Mouse (Mus musculus) neural tube, embryonic 13.5 days (tissue): Measurements from ENCODE around the gene Pycard. TPM values are rescaled to one million over a fixed set of nuclear protein-coding genes. Genes with fewer than 3 reads are reported as not detected.
A peak's percentile ranks its signal among the peaks of the same experiment; 100 is the strongest.

ENCODE experiments used
- ATAC-seq: fragments of 200-750 bp; cut with Nextera tagmentation; 2 replicates; pipeline ENCODE4 v1.8.0; 2017; ENCODE audit warnings: low read depth, mild to moderate bottlenecking, moderate TSS enrichment, moderate library complexity
- H3K27ac ChIP-seq: fragments of 300-500 bp; sonication (generic); replicated peaks from 2 replicates; pipeline ENCODE4 v1.5.1; 2015; ENCODE audit warnings: moderate library complexity, mild to moderate bottlenecking, inconsistent platforms
- H3K27me3 ChIP-seq: fragments of 300-500 bp; sonication (generic); 2 replicates; pipeline ENCODE4 v1.6.1; 2015; ENCODE audit warnings: mild to moderate bottlenecking, inconsistent platforms
- H3K36me3 ChIP-seq: fragments of 300-500 bp; sonication (generic); 2 replicates; pipeline ENCODE4 v1.6.1; 2015; ENCODE audit warnings: mild to moderate bottlenecking, inconsistent platforms
- H3K4me1 ChIP-seq: fragments of 300-500 bp; sonication (generic); replicated peaks from 2 replicates; pipeline ENCODE4 v1.6.1; 2015; ENCODE audit warnings: inconsistent platforms
- H3K4me2 ChIP-seq: fragments of 300-500 bp; sonication (generic); 2 replicates; pipeline ENCODE4 v1.6.1; 2015; ENCODE audit warnings: inconsistent platforms, mild to moderate bottlenecking, moderate library complexity
- H3K4me3 ChIP-seq: fragments of 300-500 bp; sonication (generic); 2 replicates; pipeline ENCODE4 v1.5.1; 2015; ENCODE audit warnings: mild to moderate bottlenecking, inconsistent platforms
- H3K9ac ChIP-seq: fragments of 300-500 bp; sonication (generic); 2 replicates; pipeline ENCODE4 v1.6.1; 2015; ENCODE audit warnings: moderate library complexity, mild to moderate bottlenecking, inconsistent platforms
- H3K9me3 ChIP-seq: fragments of 300-500 bp; sonication (generic); 2 replicates; pipeline ENCODE4 v1.6.1; 2016; ENCODE audit warnings: inconsistent platforms
- WGBS: fragments of 180-500 bp; shearing (Covaris S2); methylation state at CpG from one replicate; pipeline ENCODE4 v1.1.7; 2015; 5-methylcytosine and 5-hydroxymethylcytosine counted together
- polyA plus RNA-seq: library from polyadenylated mRNA; unstranded; fragments of >200 nt; fragmentation: Nextera tagmentation; extraction: Ambion mirVana; gene quantifications from 2 replicates; pipeline ENCODE4 v1.2.1, GENCODE M21; 2015

Gene Pycard
- polyA plus RNA-seq, 1 experiment from 2014 or later: 7.0 TPM

- H3K36me3 ChIP-seq: no peaks in the 10 kb centered on the region
- H3K4me1 ChIP-seq: peaks cover 7% of the 10 kb centered on the region; the same call in 1 of the 2 replicates
- no peak for ATAC-seq
- no peak overlapping the region for H3K4me3 ChIP-seq
- no peak overlapping the region for H3K27ac ChIP-seq
- WGBS: 76% methylated on average over 1 of the region's 1 CpGs
- no peaks in the 10 kb centered on the region for H3K9me3 ChIP-seq
- peaks cover 12% of the 10 kb centered on the region for H3K27me3 ChIP-seq
- H3K4me2 ChIP-seq: no peak overlapping the region
- no peak overlapping the region for H3K9ac ChIP-seq
Observed at GRCm38 (mm10) chr7:128000068-128000950, 6.6 kb upstream of the Pycard start.

GRCm38 (mm10) chr7:127999436-127999835 is 5.8 kb upstream of the Pycard start:
- Histone ChIP-seq H3K4me2 (no peak overlapping the region), H3K27ac (no peak overlapping the region), H3K4me3 (no peak overlapping the region), H3K27me3 (peaks cover 5% of the 10 kb centered on the region; the same call in 1 of the 2 replicates), H3K9me3 (no peaks in the 10 kb centered on the region), H3K4me1 (peaks cover 2% of the 10 kb centered on the region; the same call in 1 of the 2 replicates), H3K36me3 (no peaks in the 10 kb centered on the region), H3K9ac (no peak overlapping the region)
- 92% methylated on average over 1 of the region's 1 CpGs for WGBS
- no peak for ATAC-seq

- Histone ChIP-seq H3K4me2 (peak overlapping the region; percentile 48), H3K9me3 (no peaks in the 10 kb centered on the region), H3K27ac (no peak overlapping the region), H3K4me1 (no peaks in the 10 kb centered on the region), H3K36me3 (peaks cover 39% of the 10 kb centered on the region), H3K9ac (peak overlapping the region; percentile 43; the same call in 1 of the 2 replicates), H3K4me3 (0 out of 2 replicates have a peak overlapping the region, but pooled peaks have one; percentile 20), H3K27me3 (no peaks in the 10 kb centered on the region)
- 53% methylated on average over 5 of the region's 5 CpGs for WGBS
- ATAC-seq: 0 out of 2 replicates have a peak, but pooled peaks have one; percentile 30
Observed at GRCm38 (mm10) chr7:127992488-127993340, 953 bp downstream of the Pycard start.

- no peaks in the 10 kb centered on the region for H3K27me3 ChIP-seq
- no peak overlapping the region for H3K27ac ChIP-seq
- 53% methylated on average over 6 of the region's 6 CpGs for WGBS
- H3K4me3 ChIP-seq: no peak overlapping the region
- no peaks in the 10 kb centered on the region for H3K4me1 ChIP-seq
- peak; percentile 64 for ATAC-seq
- no peak overlapping the region for H3K4me2 ChIP-seq
- no peaks in the 10 kb centered on the region for H3K9me3 ChIP-seq
- peaks cover 47% of the 10 kb centered on the region for H3K36me3 ChIP-seq
- H3K9ac ChIP-seq: no peak overlapping the region
Observed at GRCm38 (mm10) chr7:127991643-127992487, 1.8 kb downstream of the Pycard start.

GRCm38 (mm10) chr7:127988904-127989303 is 4.8 kb downstream of the Pycard start:
- no peak overlapping the region for H3K27ac ChIP-seq
- H3K9ac ChIP-seq: no peak overlapping the region
- peaks cover 77% of the 10 kb centered on the region for H3K36me3 ChIP-seq
- H3K4me2 ChIP-seq: no peak overlapping the region
- no peak for ATAC-seq
- 100% methylated on average over 1 of the region's 1 CpGs for WGBS
- no peaks in the 10 kb centered on the region for H3K9me3 ChIP-seq
- H3K4me1 ChIP-seq: no peaks in the 10 kb centered on the region
- no peaks in the 10 kb centered on the region for H3K27me3 ChIP-seq
- no peak overlapping the region for H3K4me3 ChIP-seq

GRCm38 (mm10) chr7:127980606-127981005 is 13.1 kb downstream of the Pycard start:
- H3K27me3 ChIP-seq: no peaks in the 10 kb centered on the region
- H3K36me3 ChIP-seq: peaks cover 98% of the 10 kb centered on the region
- no peak for ATAC-seq
- no peak overlapping the region for H3K9ac ChIP-seq
- 94% methylated on average over 3 of the region's 3 CpGs for WGBS
- H3K4me1 ChIP-seq: no peaks in the 10 kb centered on the region
- H3K4me2 ChIP-seq: no peak overlapping the region
- H3K4me3 ChIP-seq: no peak overlapping the region
- no peak overlapping the region for H3K27ac ChIP-seq
- no peaks in the 10 kb centered on the region for H3K9me3 ChIP-seq

GRCm38 (mm10) chr7:127978856-127979255 is 14.8 kb downstream of the Pycard start:
- Histone ChIP-seq H3K9me3 (no peaks in the 10 kb centered on the region), H3K27me3 (no peaks in the 10 kb centered on the region), H3K9ac (no peak overlapping the region), H3K36me3 (peaks cover 97% of the 10 kb centered on the region), H3K4me1 (0 out of 2 replicates have a peak, but pooled peaks cover 3% of the 10 kb centered on the region), H3K27ac (no peak overlapping the region), H3K4me2 (no peak overlapping the region), H3K4me3 (no peak overlapping the region)
- WGBS: 100% methylated on average over 2 of the region's 2 CpGs
- ATAC-seq: no peak

GRCm38 (mm10) chr7:127974413-127974930 is 19.2 kb downstream of the Pycard start:
- Histone ChIP-seq H3K4me2 (no peak overlapping the region), H3K27ac (no peak overlapping the region), H3K36me3 (peaks cover 97% of the 10 kb centered on the region), H3K9me3 (no peaks in the 10 kb centered on the region), H3K4me3 (no peak overlapping the region), H3K4me1 (peaks cover 13% of the 10 kb centered on the region), H3K9ac (no peak overlapping the region), H3K27me3 (no peaks in the 10 kb centered on the region)
- WGBS: 88% methylated on average over 2 of the region's 2 CpGs
- no peak for ATAC-seq

- Histone ChIP-seq H3K9me3 (no peaks in the 10 kb centered on the region), H3K9ac (peak overlapping the region; percentile 97), H3K4me3 (peak overlapping the region; percentile 95), H3K36me3 (peaks cover 38% of the 10 kb centered on the region), H3K27ac (peak overlapping the region; percentile 97), H3K4me2 (peak overlapping the region; percentile 98), H3K4me1 (peaks cover 28% of the 10 kb centered on the region), H3K27me3 (no peaks in the 10 kb centered on the region)
- ATAC-seq: peak; percentile 42; the same call in 1 of the 2 replicates
- under 1% methylated on average over 38 of the region's 42 CpGs for WGBS
Observed at GRCm38 (mm10) chr7:127967922-127968828, 25.5 kb downstream of the Pycard start.

- Histone ChIP-seq H3K27ac (peak within 1 kb of the TSS; percentile 97), H3K4me3 (peak within 1 kb of the TSS; percentile 95), H3K9me3 (no peaks in the 10 kb centered on the region), H3K4me2 (peak within 1 kb of the TSS; percentile 98), H3K36me3 (peaks cover 29% of the 10 kb centered on the region), H3K27me3 (no peaks in the 10 kb centered on the region), H3K9ac (peak within 1 kb of the TSS; percentile 97), H3K4me1 (peaks cover 28% of the 10 kb centered on the region)
- peak; percentile 95 for ATAC-seq
- WGBS: under 1% methylated on average over 90 of the region's 92 CpGs
Observed at GRCm38 (mm10) chr7:127967004-127967921, 26.4 kb downstream of the Pycard start, which contains the start of gene Fus. Gene Fus (plus strand): TSS chr7:127967457.
